Mouse (Mus musculus): ENCODE results near the gene Bscl2. TPM values are rescaled to one million over a fixed set of nuclear protein-coding genes. Genes with fewer than 3 reads are reported as not detected.
A peak's percentile ranks its signal among the peaks of the same experiment; 100 is the strongest.

Gene Bscl2
- total and polyA plus RNA-seq, 2 experiments, result 27.7 to 131 TPM

DNA sequence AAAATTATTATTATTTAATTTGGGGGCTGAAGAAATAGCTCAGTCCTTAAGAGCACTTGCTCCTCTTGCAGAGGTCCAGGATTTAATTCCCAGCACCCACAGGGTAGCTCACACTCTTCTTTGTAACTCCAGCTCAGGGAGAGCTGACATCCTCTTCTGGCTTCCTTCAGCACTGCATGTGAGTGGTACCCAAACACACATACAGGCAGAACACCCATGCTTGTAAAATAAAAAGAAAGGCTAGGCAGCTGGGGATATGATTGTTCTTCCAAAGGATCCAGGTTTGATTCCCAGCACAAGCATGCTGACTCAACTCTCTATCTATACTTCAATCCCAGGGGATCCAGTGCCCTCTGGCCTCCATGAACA, 38.3 kb upstream of the Bscl2 start:
- peaks cover 6% of the 10 kb centered on the region; the same call in 1 of the 2 replicates for H3K4me1 ChIP-seq (ENCODE audit: control insufficient read depth, insufficient read depth, low read length)
- H3K27ac ChIP-seq (replicated peaks; ENCODE audit: insufficient read depth, low read depth, low read length), result no peak overlapping the region
- no peak overlapping the region for H3K9ac ChIP-seq (ENCODE audit: low read depth, low read length)

DNA sequence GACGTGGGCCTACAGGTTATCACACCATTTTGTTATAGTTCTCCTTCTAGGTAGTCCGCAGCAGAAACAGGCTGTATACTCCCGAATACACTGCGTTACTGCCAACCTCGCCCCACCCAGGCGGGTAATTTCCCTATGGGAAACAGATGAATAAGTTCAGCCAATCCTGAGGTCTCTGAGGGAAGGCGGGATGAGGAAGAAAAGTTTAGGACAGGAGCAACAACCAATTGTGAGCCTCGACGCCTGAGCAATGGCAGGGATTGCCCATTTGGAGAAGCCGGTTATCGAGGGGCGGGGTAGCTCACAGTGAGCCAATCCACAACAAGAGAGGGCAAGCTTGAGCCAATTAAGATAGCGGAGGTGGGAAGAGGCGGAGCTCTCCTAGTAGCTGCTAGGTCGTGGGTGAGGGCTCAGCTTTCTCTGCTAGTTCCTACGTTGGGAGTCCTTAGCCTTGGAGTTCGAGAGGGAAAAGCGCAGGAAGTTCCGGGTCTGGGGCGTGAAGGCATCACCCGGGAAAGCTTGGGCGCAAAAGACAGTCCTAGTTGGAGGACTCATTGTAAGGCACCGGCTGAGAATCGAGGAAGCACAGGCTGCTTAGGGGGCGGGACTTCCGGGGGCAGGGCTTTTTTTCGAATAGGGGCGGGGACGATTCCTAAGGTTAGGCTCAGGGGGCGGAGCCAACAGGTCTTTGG, 35.0 kb upstream of the Bscl2 start, which contains the start of gene Zbtb3:
Gene Zbtb3, plus strand, starts transcription at position 426 of the 692 bp plus-strand sequence.
- 1% methylated on average over 30 of the region's 30 CpGs for WGBS
- H3K36me3 ChIP-seq (ENCODE audit: control insufficient read depth, insufficient read depth, low read length), result peaks cover 3% of the 10 kb centered on the region; the same call in 1 of the 2 replicates
- no peaks in the 10 kb centered on the region for H3K27me3 ChIP-seq (ENCODE audit: control insufficient read depth, insufficient read depth, low read length)
- no peak within 1 kb of the TSS for H3K27ac ChIP-seq (replicated peaks; ENCODE audit: insufficient read depth, low read depth, low read length)
- peaks cover 6% of the 10 kb centered on the region; the same call in 1 of the 2 replicates for H3K4me1 ChIP-seq (ENCODE audit: control insufficient read depth, insufficient read depth, low read length)
- peak; percentile 92 for DNase-seq (ENCODE audit: extremely low read depth, low read depth, low spot score)
- H3K9ac ChIP-seq (ENCODE audit: low read depth, low read length), result peak within 1 kb of the TSS; percentile 61
- TF ChIP-seq CTCF (IDR thresholded peaks at IDR 0.05; ENCODE audit: low read depth, low read length) (no peak), POLR2A (IDR thresholded peaks at IDR 0.05; ENCODE audit: extremely low read depth, insufficient read depth, low read length) (no peak)
- no peaks in the 10 kb centered on the region for H3K79me2 ChIP-seq (ENCODE audit: control insufficient read depth, insufficient read depth, low read length)
- peak within 1 kb of the TSS; percentile 65 for H3K4me3 ChIP-seq (ENCODE audit: insufficient read depth, low read depth, low read length)

More for the DNA sequence above, 38.3 kb upstream of the Bscl2 start:
- no peaks in the 10 kb centered on the region for H3K79me2 ChIP-seq (ENCODE audit: control insufficient read depth, insufficient read depth, low read length)
- H3K4me3 ChIP-seq (ENCODE audit: insufficient read depth, low read depth, low read length), result no peak overlapping the region
- DNase-seq (ENCODE audit: extremely low read depth, low read depth, low spot score), result no peak
- peaks cover 5% of the 10 kb centered on the region; the same call in 1 of the 2 replicates for H3K36me3 ChIP-seq (ENCODE audit: control insufficient read depth, insufficient read depth, low read length)
- no peaks in the 10 kb centered on the region for H3K27me3 ChIP-seq (ENCODE audit: control insufficient read depth, insufficient read depth, low read length)
- no peak for TF ChIP-seq POLR2A (IDR thresholded peaks at IDR 0.05; ENCODE audit: extremely low read depth, insufficient read depth, low read length)
- no peak for TF ChIP-seq CTCF (IDR thresholded peaks at IDR 0.05; ENCODE audit: low read depth, low read length)

DNA sequence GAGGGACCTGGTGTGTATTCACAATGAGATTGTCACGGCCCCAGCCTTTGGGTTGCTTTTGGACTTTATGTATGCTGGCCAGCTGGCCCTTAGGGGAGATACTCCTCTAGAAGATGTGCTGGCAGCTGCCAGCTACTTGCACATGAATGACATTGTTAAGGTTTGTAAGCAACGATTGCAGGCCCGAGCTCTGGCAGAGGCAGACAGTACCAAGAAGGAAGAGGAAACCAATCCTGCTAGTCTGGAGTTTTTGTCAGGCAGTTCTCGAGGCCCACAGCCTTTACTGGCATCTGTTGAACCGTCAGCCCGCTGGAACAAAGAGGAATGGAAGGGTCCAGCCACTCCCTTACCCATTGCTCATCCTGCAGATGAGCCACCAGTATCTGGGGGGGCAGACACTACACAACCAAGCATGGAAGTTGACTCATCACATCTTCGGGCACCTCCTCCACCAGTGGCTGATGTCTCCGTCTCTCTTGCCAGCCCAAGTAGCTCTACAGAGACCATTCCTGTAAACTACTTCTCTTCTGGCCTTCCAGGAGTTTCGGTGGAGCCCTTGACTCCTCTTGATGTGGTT, 34.0 kb upstream of the Bscl2 start:
- H3K36me3 ChIP-seq (ENCODE audit: control insufficient read depth, insufficient read depth, low read length), result peaks cover 5% of the 10 kb centered on the region; the same call in 1 of the 2 replicates
- 88% methylated on average over 9 of the region's 9 CpGs for WGBS
- no peaks in the 10 kb centered on the region for H3K79me2 ChIP-seq (ENCODE audit: control insufficient read depth, insufficient read depth, low read length)
- no peak overlapping the region for H3K27ac ChIP-seq (replicated peaks; ENCODE audit: insufficient read depth, low read depth, low read length)
- DNase-seq (ENCODE audit: extremely low read depth, low read depth, low spot score), result no peak
- no peaks in the 10 kb centered on the region for H3K27me3 ChIP-seq (ENCODE audit: control insufficient read depth, insufficient read depth, low read length)
- peaks cover 3% of the 10 kb centered on the region; the same call in 1 of the 2 replicates for H3K4me1 ChIP-seq (ENCODE audit: control insufficient read depth, insufficient read depth, low read length)
- no peak overlapping the region for H3K4me3 ChIP-seq (ENCODE audit: insufficient read depth, low read depth, low read length)
- H3K9ac ChIP-seq (ENCODE audit: low read depth, low read length), result no peak overlapping the region
- TF ChIP-seq CTCF (IDR thresholded peaks at IDR 0.05; ENCODE audit: low read depth, low read length) (no peak), POLR2A (IDR thresholded peaks at IDR 0.05; ENCODE audit: extremely low read depth, insufficient read depth, low read length) (no peak)

DNA sequence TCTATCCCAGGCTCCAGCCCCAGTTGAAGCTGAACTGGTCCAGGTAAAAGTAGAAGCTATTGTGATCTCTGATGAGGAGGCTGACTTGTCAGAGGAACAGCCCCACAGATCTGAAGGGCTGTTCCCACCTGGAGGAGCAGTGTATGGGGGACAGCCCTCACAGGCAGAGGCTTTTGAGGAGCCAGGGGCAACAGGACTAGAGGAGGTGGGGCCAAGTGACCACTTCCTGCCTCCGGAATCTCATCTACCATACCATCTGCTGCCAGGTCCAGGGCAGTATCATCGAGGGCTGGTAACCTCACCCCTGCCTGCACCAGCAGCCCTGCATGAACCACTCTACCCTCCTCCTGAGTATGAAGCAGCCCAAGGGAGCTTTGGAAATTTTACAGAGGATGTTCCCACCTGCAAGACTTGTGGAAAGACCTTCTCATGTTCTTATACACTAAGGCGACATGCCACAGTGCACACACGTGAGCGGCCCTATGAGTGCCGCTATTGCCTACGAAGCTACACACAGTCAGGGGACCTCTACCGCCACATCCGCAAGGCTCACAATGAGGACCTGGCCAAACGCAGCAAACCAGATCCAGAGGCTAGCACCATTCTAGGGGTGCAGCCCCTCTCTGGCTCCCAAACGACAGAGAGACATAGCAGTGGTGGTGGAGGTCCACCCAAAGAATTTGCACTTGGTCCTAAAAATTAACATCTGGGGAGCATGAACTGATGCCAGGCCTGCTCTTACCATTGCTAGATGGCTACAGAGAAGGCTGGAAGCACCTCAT, 33.2 kb upstream of the Bscl2 start:
- no peak for TF ChIP-seq CTCF (IDR thresholded peaks at IDR 0.05; ENCODE audit: low read depth, low read length)
- TF ChIP-seq POLR2A (IDR thresholded peaks at IDR 0.05; ENCODE audit: extremely low read depth, insufficient read depth, low read length), result no peak
- H3K27me3 ChIP-seq (ENCODE audit: control insufficient read depth, insufficient read depth, low read length), result no peaks in the 10 kb centered on the region
- peaks cover 7% of the 10 kb centered on the region; the same call in 1 of the 2 replicates for H3K36me3 ChIP-seq (ENCODE audit: control insufficient read depth, insufficient read depth, low read length)
- no peak overlapping the region for H3K27ac ChIP-seq (replicated peaks; ENCODE audit: insufficient read depth, low read depth, low read length)
- peaks cover 3% of the 10 kb centered on the region; the same call in 1 of the 2 replicates for H3K4me1 ChIP-seq (ENCODE audit: control insufficient read depth, insufficient read depth, low read length)
- no peaks in the 10 kb centered on the region for H3K79me2 ChIP-seq (ENCODE audit: control insufficient read depth, insufficient read depth, low read length)
- no peak for DNase-seq (ENCODE audit: extremely low read depth, low read depth, low spot score)
- no peak overlapping the region for H3K9ac ChIP-seq (ENCODE audit: low read depth, low read length)
- WGBS, result 91% methylated on average over 11 of the region's 11 CpGs
- H3K4me3 ChIP-seq (ENCODE audit: insufficient read depth, low read depth, low read length), result no peak overlapping the region

DNA sequence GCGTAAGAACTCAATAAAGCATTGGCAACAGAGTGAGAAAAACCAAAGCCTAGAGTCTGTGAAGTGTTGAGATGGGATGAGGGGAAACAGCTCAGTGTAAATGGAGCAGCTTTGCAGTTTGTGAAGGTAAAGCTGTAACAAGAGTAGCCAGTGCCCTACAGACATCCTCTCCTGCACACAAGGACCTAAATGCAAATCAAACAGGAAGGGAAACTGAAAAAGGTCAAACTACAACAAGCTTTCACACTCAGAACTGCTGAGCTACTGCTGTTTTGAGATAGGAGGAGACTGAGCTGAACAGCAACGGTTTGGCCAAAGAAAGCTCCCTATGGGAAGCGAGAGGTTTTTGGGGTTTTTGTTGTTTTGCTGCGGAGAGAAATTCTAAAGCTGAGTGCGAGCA, 30.5 kb upstream of the Bscl2 start:
- no peaks in the 10 kb centered on the region for H3K27me3 ChIP-seq (ENCODE audit: control insufficient read depth, insufficient read depth, low read length)
- H3K79me2 ChIP-seq (ENCODE audit: control insufficient read depth, insufficient read depth, low read length), result no peaks in the 10 kb centered on the region

More for the DNA sequence above, 30.5 kb upstream of the Bscl2 start:
- WGBS, result 86% methylated on average over 5 of the region's 5 CpGs
- Histone ChIP-seq H3K27ac (replicated peaks; ENCODE audit: insufficient read depth, low read depth, low read length) (no peak overlapping the region), H3K4me1 (ENCODE audit: control insufficient read depth, insufficient read depth, low read length) (peaks cover 2% of the 10 kb centered on the region; the same call in 1 of the 2 replicates), H3K9ac (ENCODE audit: low read depth, low read length) (no peak overlapping the region), H3K4me3 (ENCODE audit: insufficient read depth, low read depth, low read length) (no peak overlapping the region), H3K36me3 (ENCODE audit: control insufficient read depth, insufficient read depth, low read length) (peaks cover 19% of the 10 kb centered on the region)
- no peak for TF ChIP-seq POLR2A (IDR thresholded peaks at IDR 0.05; ENCODE audit: extremely low read depth, insufficient read depth, low read length)
- TF ChIP-seq CTCF (IDR thresholded peaks at IDR 0.05; ENCODE audit: low read depth, low read length), result no peak
- peak; percentile 33 for DNase-seq (ENCODE audit: extremely low read depth, low read depth, low spot score)

All from liver, adult 2 months (tissue).